Mouse (Mus musculus) forebrain, embryonic 16.5 days (tissue): Measurements from ENCODE around the gene Ndel1. TPM values are rescaled to one million over a fixed set of nuclear protein-coding genes. Genes with fewer than 3 reads are reported as not detected.
"Not testable (repeated sequence)": the region's sequence is repeated elsewhere in the genome, so short reads cannot be mapped to it uniquely, and the experiment has no call there.

ENCODE experiments used
- ATAC-seq: fragments of 200-750 bp; cut with Nextera tagmentation; 2 replicates; pipeline ENCODE4 v1.8.0; 2017; ENCODE audit warnings: mild to moderate bottlenecking, moderate library complexity
- H3K27ac ChIP-seq: fragments of 300-500 bp; sonication (generic); 2 replicates; pipeline ENCODE4 v1.5.1; 2014; ENCODE audit warnings: low read length, control low read depth
- H3K27me3 ChIP-seq: fragments of 300-500 bp; sonication (generic); replicated peaks from 2 replicates; pipeline ENCODE4 v1.6.1; 2014; ENCODE audit warnings: low read length; ENCODE audit not compliant: control insufficient read depth, insufficient read depth
- H3K36me3 ChIP-seq: fragments of 300-500 bp; sonication (generic); 2 replicates; pipeline ENCODE4 v1.6.1; 2014; ENCODE audit not compliant: control insufficient read depth, insufficient read depth
- H3K4me1 ChIP-seq: fragments of 300-500 bp; sonication (generic); replicated peaks from 2 replicates; pipeline ENCODE4 v1.6.1; 2014; ENCODE audit warnings: low read length; ENCODE audit not compliant: control insufficient read depth, insufficient read depth
- H3K4me2 ChIP-seq: fragments of 300-500 bp; sonication (generic); 2 replicates; pipeline ENCODE4 v1.6.1; 2014; ENCODE audit warnings: mild to moderate bottlenecking, low read length, control low read depth
- H3K4me3 ChIP-seq: fragments of 300-500 bp; sonication (generic); replicated peaks from 2 replicates; pipeline ENCODE4 v1.5.1; 2014; ENCODE audit warnings: mild to moderate bottlenecking, low read length, control low read depth
- H3K9ac ChIP-seq: fragments of 300-500 bp; sonication (generic); replicated peaks from 2 replicates; pipeline ENCODE4 v1.6.1; 2014; ENCODE audit warnings: low read depth, low read length, control low read depth
- H3K9me3 ChIP-seq: fragments of 300-500 bp; sonication (generic); 2 replicates; pipeline ENCODE4 v1.6.1; 2016; ENCODE audit warnings: low read length; ENCODE audit not compliant: control insufficient read depth
- WGBS: fragments of 180-500 bp; shearing (Covaris S2); extraction: QIAGEN DNeasy Blood & Tissue Kit; methylation state at CpG from one replicate; pipeline ENCODE4 v1.1.7; 2014; 5-methylcytosine and 5-hydroxymethylcytosine counted together
- polyA plus RNA-seq: library from polyadenylated mRNA; unstranded; fragments of >200 nt; fragmentation: Nextera tagmentation; extraction: Ambion mirVana; gene quantifications from 2 replicates; pipeline ENCODE4 v1.2.1, GENCODE M21; 2015

Gene Ndel1
- polyA plus RNA-seq, 1 experiment from 2014 or later: 100 TPM

DNA sequence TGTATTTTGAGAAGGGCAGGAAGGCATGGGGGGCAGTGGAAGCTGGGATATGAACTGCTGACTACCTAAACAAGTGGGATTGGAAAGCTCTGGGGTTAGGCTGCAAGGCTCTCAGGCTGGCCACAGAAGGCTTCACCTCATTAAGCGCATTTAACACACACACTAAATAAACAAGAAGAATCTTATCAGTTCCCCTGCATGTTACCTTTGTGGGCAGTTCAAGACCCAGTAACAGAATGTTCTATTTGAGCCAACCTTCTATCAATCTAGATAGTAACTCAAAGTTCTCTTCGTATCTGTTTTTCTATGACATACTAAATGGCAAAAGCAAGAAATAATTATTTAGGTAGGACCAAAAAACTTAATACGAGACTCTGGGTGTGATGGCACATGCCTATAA lies 36.6 kb downstream of the Ndel1 start:
- Histone ChIP-seq H3K27me3 (no peaks in the 10 kb centered on the region), H3K27ac (no peak overlapping the region), H3K9me3 (no peaks in the 10 kb centered on the region), H3K9ac (no peak overlapping the region), H3K4me1 (no peaks in the 10 kb centered on the region), H3K4me3 (no peak overlapping the region), H3K4me2 (no peak overlapping the region), H3K36me3 (peaks cover 22% of the 10 kb centered on the region)
- no peak for ATAC-seq
- 97% methylated on average over 3 of the region's 3 CpGs for WGBS

DNA sequence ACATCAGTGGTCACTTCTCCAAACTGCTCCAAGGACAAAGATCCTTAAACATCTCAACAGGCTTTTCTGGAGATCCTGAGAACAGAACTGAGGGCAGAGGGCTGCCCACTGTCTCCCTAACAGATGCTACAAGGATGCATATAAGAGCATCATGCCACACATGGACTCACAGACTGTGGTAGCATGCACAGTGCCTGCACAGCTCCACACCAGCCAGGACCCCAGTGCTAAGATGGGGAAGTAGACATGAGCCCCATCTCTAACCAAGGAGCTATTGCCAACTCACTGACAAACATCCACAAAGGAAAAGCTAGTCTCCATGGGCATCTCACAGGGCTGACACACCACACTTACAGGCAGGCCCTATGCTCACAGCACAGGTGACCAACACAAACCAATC lies 38.1 kb downstream of the Ndel1 start:
- Histone ChIP-seq H3K4me3 (no peak overlapping the region), H3K4me1 (no peaks in the 10 kb centered on the region), H3K9ac (no peak overlapping the region), H3K9me3 (no peaks in the 10 kb centered on the region), H3K36me3 (peaks cover 16% of the 10 kb centered on the region), H3K4me2 (no peak overlapping the region), H3K27me3 (no peaks in the 10 kb centered on the region), H3K27ac (no peak overlapping the region)
- no peak for ATAC-seq

DNA sequence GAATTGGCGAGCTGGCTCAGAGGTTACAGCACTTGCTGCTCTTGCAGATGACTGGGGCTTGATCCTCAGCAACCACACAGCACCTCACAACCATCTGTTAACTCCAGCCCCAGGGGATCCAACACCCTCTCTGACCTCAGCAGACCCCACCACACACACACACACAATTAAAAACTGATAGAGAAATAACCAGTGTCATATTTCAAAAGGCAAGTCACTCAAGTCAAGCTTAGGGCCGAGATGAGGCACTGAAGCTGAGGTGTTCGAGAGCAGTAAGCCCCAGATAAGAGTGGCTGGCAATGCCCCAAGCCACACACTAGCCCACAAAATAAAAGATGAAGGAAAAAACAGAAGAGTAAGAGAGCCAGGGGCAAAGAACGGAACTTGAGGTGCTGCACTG lies 38.9 kb downstream of the Ndel1 start:
- ATAC-seq: no peak
- Histone ChIP-seq H3K27me3 (no peaks in the 10 kb centered on the region), H3K27ac (no peak overlapping the region), H3K36me3 (peaks cover 20% of the 10 kb centered on the region), H3K4me2 (no peak overlapping the region), H3K4me3 (no peak overlapping the region), H3K4me1 (no peaks in the 10 kb centered on the region), H3K9ac (no peak overlapping the region), H3K9me3 (no peaks in the 10 kb centered on the region)
- 72% methylated on average over 4 of the region's 4 CpGs for WGBS

DNA sequence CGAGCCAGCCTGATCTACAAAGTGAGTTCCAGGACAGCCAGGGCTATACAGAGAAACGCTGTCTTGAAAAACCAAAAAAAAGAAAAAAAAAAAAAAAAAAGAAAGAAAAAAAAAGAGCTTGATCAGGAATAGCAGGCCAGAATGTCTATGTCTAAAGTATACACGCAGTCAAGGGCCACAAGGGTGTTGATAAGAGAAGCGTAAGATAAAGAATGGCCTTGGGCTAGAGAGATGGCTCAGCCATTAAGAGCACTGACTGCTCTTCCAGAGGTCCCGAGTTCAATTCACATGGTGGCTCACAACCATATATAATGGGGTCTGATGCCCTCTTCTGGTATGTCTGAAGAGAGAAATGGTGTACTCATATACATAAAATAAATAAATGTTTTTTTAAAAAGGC lies 40.1 kb downstream of the Ndel1 start:
- not testable (repeated sequence) for H3K27me3 ChIP-seq, ATAC-seq, H3K4me3 ChIP-seq, H3K9ac ChIP-seq, H3K4me1 ChIP-seq, H3K9me3 ChIP-seq, H3K4me2 ChIP-seq, H3K27ac ChIP-seq
- 93% methylated on average over 5 of the region's 5 CpGs for WGBS
- peaks cover 24% of the 10 kb centered on the region for H3K36me3 ChIP-seq

DNA sequence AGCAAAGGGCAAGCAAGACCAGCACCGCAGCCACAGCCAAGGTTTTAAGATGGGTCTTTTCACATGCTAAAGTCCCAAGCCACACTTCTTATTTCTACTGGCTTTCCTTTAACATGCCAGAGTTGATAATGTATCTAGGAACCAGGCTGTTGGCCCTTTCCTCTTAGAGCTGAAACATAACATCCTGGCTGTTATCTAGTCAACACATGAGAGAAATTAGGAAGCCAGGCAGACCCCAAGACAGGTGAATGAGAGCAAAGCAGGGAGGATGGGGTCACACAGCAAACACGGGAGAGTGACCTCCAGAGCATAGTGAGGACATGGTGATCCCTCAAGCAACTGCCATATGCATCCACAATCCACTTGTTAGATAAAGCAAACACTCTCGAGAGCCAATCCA lies 44.9 kb downstream of the Ndel1 start:
- no peak overlapping the region for H3K4me3 ChIP-seq
- H3K36me3 ChIP-seq: peaks cover 15% of the 10 kb centered on the region
- H3K9ac ChIP-seq: no peak overlapping the region
- H3K4me1 ChIP-seq: no peaks in the 10 kb centered on the region
- no peaks in the 10 kb centered on the region for H3K9me3 ChIP-seq
- H3K27ac ChIP-seq: no peak overlapping the region
- H3K4me2 ChIP-seq: no peak overlapping the region
- 82% methylated on average over 3 of the region's 3 CpGs for WGBS
- no peak for ATAC-seq
- no peaks in the 10 kb centered on the region for H3K27me3 ChIP-seq

DNA sequence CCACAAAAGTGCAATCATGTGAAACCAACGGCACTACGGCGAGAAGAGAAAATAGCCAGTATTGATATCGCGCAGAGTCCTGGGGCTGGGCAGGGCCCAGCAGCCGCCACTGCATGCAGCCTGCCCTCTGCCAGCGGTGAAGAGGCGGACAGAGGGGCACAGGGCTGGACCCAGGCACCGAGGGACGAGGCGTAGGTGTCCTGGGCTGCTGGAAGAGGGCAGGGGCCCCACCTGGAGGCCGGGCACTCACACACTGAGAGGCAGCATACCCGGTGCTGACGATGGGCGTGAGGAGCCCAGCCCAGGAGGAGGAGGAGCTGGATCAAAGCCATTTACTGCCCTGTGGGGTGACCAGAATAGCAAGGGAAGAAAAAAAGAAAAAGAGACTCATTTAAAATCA lies 49.3 kb downstream of the Ndel1 start:
- WGBS: 86% methylated on average over 15 of the region's 15 CpGs
- Histone ChIP-seq H3K9me3 (no peaks in the 10 kb centered on the region), H3K27me3 (no peaks in the 10 kb centered on the region), H3K36me3 (peaks cover 23% of the 10 kb centered on the region), H3K9ac (no peak overlapping the region), H3K4me3 (no peak overlapping the region), H3K4me1 (no peaks in the 10 kb centered on the region), H3K4me2 (no peak overlapping the region), H3K27ac (no peak overlapping the region)
- no peak for ATAC-seq

DNA sequence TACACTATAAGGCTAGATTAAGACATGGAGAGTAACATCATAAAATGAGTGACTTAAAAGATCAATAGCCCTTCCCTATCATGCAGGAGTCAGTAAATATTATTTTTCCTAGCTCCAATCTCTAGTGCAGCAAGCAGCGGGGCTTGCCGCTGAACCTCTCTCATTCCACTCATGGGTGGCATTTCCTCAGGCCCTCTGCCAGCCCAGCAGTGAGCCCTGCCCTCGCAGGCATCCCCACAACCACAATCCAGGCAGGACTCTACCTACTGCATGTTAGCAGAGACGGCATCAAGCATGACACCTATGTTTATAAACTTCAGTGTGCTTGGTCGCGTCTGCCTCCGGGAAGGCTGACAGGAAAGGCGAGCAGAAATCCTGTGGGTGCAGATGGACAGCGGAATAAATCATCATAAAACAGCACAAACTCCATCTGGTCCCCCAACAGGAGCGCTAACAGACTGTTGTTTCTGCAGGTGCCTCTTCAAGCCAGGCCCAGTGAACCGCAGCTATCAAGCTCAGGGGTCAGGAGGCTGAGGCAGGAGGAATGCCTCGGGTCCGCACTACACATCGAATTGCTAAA lies 52.3 kb downstream of the Ndel1 start:
- H3K4me2 ChIP-seq: no peak overlapping the region
- H3K36me3 ChIP-seq: peaks cover 37% of the 10 kb centered on the region
- no peaks in the 10 kb centered on the region for H3K9me3 ChIP-seq
- 82% methylated on average over 14 of the region's 14 CpGs for WGBS
- no peak for ATAC-seq
- no peak overlapping the region for H3K27ac ChIP-seq
- H3K27me3 ChIP-seq: no peaks in the 10 kb centered on the region
- H3K4me3 ChIP-seq: no peak overlapping the region
- no peak overlapping the region for H3K9ac ChIP-seq
- no peaks in the 10 kb centered on the region for H3K4me1 ChIP-seq

DNA sequence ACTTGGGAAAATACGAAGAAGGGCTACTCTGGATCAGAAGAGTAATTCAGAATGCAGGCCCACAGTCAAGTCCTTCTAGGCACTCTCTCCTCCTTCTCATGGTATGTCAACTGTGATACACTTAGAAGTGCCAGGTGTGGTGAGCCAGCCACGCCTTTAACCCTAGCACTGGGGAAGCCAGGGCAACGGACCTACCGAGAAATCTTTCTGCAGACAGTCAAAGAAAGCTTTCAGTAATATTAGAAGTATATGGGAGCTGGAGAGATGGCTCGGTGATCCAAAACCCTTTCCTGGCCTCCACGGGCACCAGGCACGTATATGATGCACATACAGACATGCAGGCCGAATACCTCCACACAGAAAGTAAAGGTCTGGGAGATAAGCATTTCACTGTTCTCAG lies 53.2 kb downstream of the Ndel1 start:
- H3K4me1 ChIP-seq: no peaks in the 10 kb centered on the region
- H3K4me3 ChIP-seq: no peak overlapping the region
- no peaks in the 10 kb centered on the region for H3K27me3 ChIP-seq
- no peak for ATAC-seq
- 91% methylated on average over 8 of the region's 8 CpGs for WGBS
- no peak overlapping the region for H3K4me2 ChIP-seq
- no peak overlapping the region for H3K27ac ChIP-seq
- H3K9me3 ChIP-seq: no peaks in the 10 kb centered on the region
- H3K36me3 ChIP-seq: peaks cover 42% of the 10 kb centered on the region
- H3K9ac ChIP-seq: no peak overlapping the region

DNA sequence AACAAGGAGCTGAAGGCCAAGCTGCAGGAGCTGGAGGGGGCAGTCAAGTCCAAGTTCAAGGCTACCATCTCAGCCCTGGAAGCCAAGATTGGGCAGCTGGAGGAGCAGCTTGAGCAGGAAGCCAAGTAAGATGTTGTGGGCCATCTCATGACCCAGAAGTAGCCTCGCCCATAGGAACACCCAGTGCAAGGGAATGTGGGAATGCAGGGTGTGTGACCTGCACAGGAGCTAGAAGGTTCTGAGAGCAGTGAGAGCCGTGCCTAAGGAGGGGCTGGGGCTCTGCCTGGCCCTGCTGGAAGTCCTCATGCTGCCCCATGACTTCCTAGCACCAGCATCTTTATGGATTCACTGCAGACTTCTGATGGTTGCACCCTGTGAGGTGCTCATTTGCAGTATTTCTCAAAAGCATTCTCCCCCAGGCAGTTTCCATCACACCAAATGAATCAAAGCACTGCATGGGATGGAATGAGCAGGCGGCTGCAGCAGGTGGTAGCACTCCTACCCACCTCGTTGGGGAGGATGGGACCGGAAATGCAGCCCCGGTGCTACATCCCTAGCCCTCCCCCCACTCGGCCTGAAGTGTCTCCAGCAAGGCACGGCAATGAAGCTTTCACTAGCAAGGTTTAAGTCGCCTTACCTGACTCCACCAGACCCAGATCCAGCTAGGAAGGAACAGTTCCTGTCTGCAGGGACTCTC lies 59.6 kb downstream of the Ndel1 start:
- Histone ChIP-seq H3K27me3 (no peaks in the 10 kb centered on the region), H3K9me3 (no peaks in the 10 kb centered on the region), H3K9ac (no peak overlapping the region), H3K27ac (no peak overlapping the region), H3K4me2 (no peak overlapping the region), H3K4me1 (no peaks in the 10 kb centered on the region), H3K36me3 (peaks cover 71% of the 10 kb centered on the region), H3K4me3 (no peak overlapping the region)
- WGBS: 85% methylated on average over 9 of the region's 9 CpGs
- no peak for ATAC-seq

DNA sequence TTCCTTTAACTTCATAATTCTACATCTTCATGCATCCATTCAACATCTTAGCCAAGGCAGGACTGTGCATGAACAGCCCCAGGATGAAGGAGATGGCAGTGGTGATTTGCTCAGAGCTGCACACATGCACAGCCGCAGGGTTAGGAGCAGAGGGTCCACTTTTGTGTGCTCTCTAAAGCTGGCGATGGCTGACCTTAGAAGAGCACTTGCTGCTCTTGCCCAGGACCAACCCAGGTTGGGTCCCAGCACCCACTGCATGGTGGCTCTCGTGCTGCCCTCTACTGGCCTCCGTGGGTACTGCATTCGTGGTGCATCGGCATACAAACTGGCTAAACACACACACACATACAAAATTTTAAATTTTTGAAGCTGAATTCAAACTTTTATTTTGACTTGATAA lies 63.9 kb downstream of the Ndel1 start:
- no peak overlapping the region for H3K4me3 ChIP-seq
- peaks cover 71% of the 10 kb centered on the region for H3K36me3 ChIP-seq
- H3K27me3 ChIP-seq: no peaks in the 10 kb centered on the region
- 37% methylated on average over 6 of the region's 6 CpGs for WGBS
- no peaks in the 10 kb centered on the region for H3K4me1 ChIP-seq
- no peak overlapping the region for H3K27ac ChIP-seq
- H3K9ac ChIP-seq: no peak overlapping the region
- ATAC-seq: peak; percentile 23; the same call in 1 of the 2 replicates
- no peak overlapping the region for H3K4me2 ChIP-seq
- H3K9me3 ChIP-seq: no peaks in the 10 kb centered on the region
